Mouse (Mus musculus) CH12.LX (cell line): ENCODE data around the gene Gsta2. TPM values are rescaled to one million over a fixed set of nuclear protein-coding genes. Genes with fewer than 3 reads are reported as not detected.
A peak's percentile ranks its signal among the peaks of the same experiment; 100 is the strongest.
"Not testable (repeated sequence)": the region's sequence is repeated elsewhere in the genome, so short reads cannot be mapped to it uniquely, and the experiment has no call there.

Source experiments
- DNase-seq: peaks from one replicate; pipeline ENCODE4 v3.0.0-alpha.2; 2013; ENCODE audit errors: extremely low read depth
- H3K27ac ChIP-seq: 2 replicates; pipeline ENCODE4 v1.5.1; 2012; ENCODE audit warnings: low read depth, mild to moderate bottlenecking, control low read depth, moderate library complexity; ENCODE audit not compliant: insufficient read depth
- H3K27me3 ChIP-seq: replicated peaks from 2 replicates; pipeline ENCODE3; 2012; ENCODE audit warnings: inconsistent platforms
- H3K36me3 ChIP-seq, 2 experiments: replicated peaks in 1 of 2; 2 replicates each; pipeline versions ENCODE3 to v1.6.1; 2012; ENCODE audit warnings: inconsistent platforms in 1 of 2, low read length in 1 of 2, mild to moderate bottlenecking in 1 of 2, mixed read lengths in 1 of 2, moderate library complexity in 1 of 2; ENCODE audit not compliant: control insufficient read depth in 1 of 2, insufficient read depth in 1 of 2
- H3K4me1 ChIP-seq, 2 experiments: 2 replicates each; pipeline ENCODE4 v1.6.1; 2012; ENCODE audit warnings: inconsistent platforms in 1 of 2, moderate library complexity in 1 of 2; ENCODE audit not compliant: insufficient read depth in 2 of 2, control insufficient read depth in 1 of 2
- H3K4me2 ChIP-seq: 2 replicates; pipeline ENCODE4 v1.6.1; 2012; ENCODE audit warnings: low read depth, mild to moderate bottlenecking, control low read depth; ENCODE audit not compliant: poor library complexity, insufficient read depth, severe bottlenecking
- H3K4me3 ChIP-seq, 3 experiments: fragments of 150-350 bp in 1 of 3; sonication (generic) in 1 of 3; replicated peaks in 1 of 3; 2 replicates each; pipeline versions ENCODE3 to v1.5.1; 2011 to 2012; ENCODE audit warnings: low read depth in 2 of 3, low read length in 2 of 3, mild to moderate bottlenecking in 2 of 3, moderate library complexity in 2 of 3, control low read depth in 1 of 3, improper control_type of control experiment in 1 of 3, inconsistent platforms in 1 of 3, mixed read lengths in 1 of 3; ENCODE audit not compliant: poor library complexity in 1 of 3
- H3K79me2 ChIP-seq: replicated peaks from 2 replicates; pipeline ENCODE4 v1.6.1; 2012; ENCODE audit warnings: mild to moderate bottlenecking, moderate library complexity; ENCODE audit not compliant: control insufficient read depth, poor library complexity, insufficient read depth, severe bottlenecking; ENCODE audit errors: extremely low read depth
- H3K9ac ChIP-seq: 2 replicates; pipeline ENCODE4 v1.6.1; 2012; ENCODE audit warnings: low read depth, mild to moderate bottlenecking, control low read depth, moderate library complexity; ENCODE audit not compliant: insufficient read depth
- H3K9me3 ChIP-seq: replicated peaks from 2 replicates; pipeline ENCODE3; 2012; ENCODE audit warnings: low read length, inconsistent platforms, mixed read lengths
- CTCF ChIP-seq, 2 experiments: IDR thresholded peaks in 1 of 2; conservative IDR thresholded peaks in 1 of 2; 2 replicates each; pipeline ENCODE4 v1.5.1; 2011 to 2012; ENCODE audit warnings: low read depth in 2 of 2, low read length in 2 of 2, improper control_type of control experiment in 1 of 2, inconsistent platforms in 1 of 2, mild to moderate bottlenecking in 1 of 2, moderate library complexity in 1 of 2
- ELF1 ChIP-seq: IDR thresholded peaks from 2 replicates; pipeline ENCODE4 v1.6.1; 2014; ENCODE audit warnings: low read depth, mild to moderate bottlenecking, inconsistent platforms, low read length, improper control_type of control experiment
- TCF12 ChIP-seq: IDR thresholded peaks from 2 replicates; pipeline ENCODE4 v1.6.1; 2014; ENCODE audit warnings: low read depth, mild to moderate bottlenecking, inconsistent platforms, low read length, improper control_type of control experiment
- dilution Hi-C: fragments of 300-500 bp; cut with MboI; formaldehyde crosslinking; loops from 2 replicates; pipeline ENCODE4 v1.14.3; 2020; ENCODE audit warnings: low sequenced_read_pairs; ENCODE audit not compliant: extremely low pct_unique_long_range_greater_than_20kb, extremely low pct_ligation_motif_present
- in situ Hi-C: fragments of 300-500 bp; cut with MboI; formaldehyde crosslinking; loops from 3 replicates; pipeline ENCODE4 v1.14.3; 2019; ENCODE audit warnings: low sequenced_read_pairs, low pct_ligation_motif_present, low pct_unique_long_range_greater_than_20kb, mixed read lengths
- polyA plus RNA-seq: library from polyadenylated mRNA; unstranded; fragments of >175 nt; gene quantifications from 2 replicates; pipeline ENCODE4 v1.2.1, GENCODE M21; 2012; ENCODE audit warnings: low read depth; ENCODE audit not compliant: insufficient read length
- total RNA-seq, 2 experiments: library from RNA; depleted of rRNA; stranded (reverse); fragments of 300-350 nt in 1 of 2; fragments of >200 nt in 1 of 2; gene quantifications; 2 replicates each; pipeline ENCODE4 v1.2.3; 2012 to 2014

Gsta2 gene
- total and polyA plus RNA-seq, 3 experiments, result not detected

DNA sequence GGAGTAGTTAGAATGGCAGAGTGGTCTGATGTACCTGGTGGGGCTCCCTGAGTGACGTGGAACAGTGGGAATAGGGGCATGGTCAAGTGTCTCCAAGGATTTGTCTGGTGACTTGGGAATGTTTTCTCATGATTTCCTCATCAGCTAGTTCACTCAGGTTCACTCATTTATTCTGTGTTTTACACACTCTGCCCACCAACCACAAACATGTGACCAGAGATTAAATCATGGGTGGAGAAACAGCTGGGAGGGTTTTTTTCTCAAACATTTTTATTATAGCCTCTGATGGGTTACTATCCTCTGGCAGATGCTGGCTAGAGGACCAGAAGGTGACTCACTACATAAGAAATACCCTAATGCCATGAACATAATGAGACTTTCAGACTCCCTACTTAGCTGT is 57.4 kb downstream of the Gsta2 start (continued):
- TF ChIP-seq TCF12, result no peak
- no peak for TF ChIP-seq ELF1

- not testable (repeated sequence) for H3K27me3 ChIP-seq
- TF ChIP-seq CTCF (conservative IDR thresholded peaks at IDR 0.05 in 1 of 2, IDR thresholded peaks at IDR 0.05 in 1 of 2; ENCODE audit: low read depth in 2 of 2, low read length in 2 of 2), result peak; percentile 67 to 71
- TF ChIP-seq, all 38 proteins: peak for 1; not testable (repeated sequence) for 37
- H3K79me2 ChIP-seq, H3K27ac ChIP-seq, H3K4me3 ChIP-seq, H3K36me3 ChIP-seq, H3K9me3 ChIP-seq, H3K9ac ChIP-seq, in situ Hi-C loops, dilution Hi-C loops, H3K4me1 ChIP-seq: not testable (repeated sequence)
- peak overlapping the region; percentile 44; the same call in 1 of the 2 replicates for H3K4me2 ChIP-seq
- DNase-seq, result peak; percentile 45
These were observed 59.5 kb downstream of the Gsta2 start for GRCm38 (mm10) chr9:78296089-78296488.

GRCm38 (mm10) chr9:78294781-78295180 is 60.8 kb downstream of the Gsta2 start:
- H3K9ac ChIP-seq, H3K4me2 ChIP-seq, H3K4me1 ChIP-seq, H3K4me3 ChIP-seq, H3K79me2 ChIP-seq, H3K9me3 ChIP-seq, H3K27me3 ChIP-seq, H3K27ac ChIP-seq, DNase-seq, H3K36me3 ChIP-seq, dilution Hi-C loops, in situ Hi-C loops: not testable (repeated sequence)

GRCm38 (mm10) chr9:78293683-78294082 is 61.9 kb downstream of the Gsta2 start:
- H3K4me3 ChIP-seq, H3K27ac ChIP-seq, H3K9ac ChIP-seq, DNase-seq, H3K79me2 ChIP-seq, H3K4me2 ChIP-seq, in situ Hi-C loops, dilution Hi-C loops, H3K27me3 ChIP-seq, H3K9me3 ChIP-seq, H3K36me3 ChIP-seq, H3K4me1 ChIP-seq: not testable (repeated sequence)

- H3K4me1 ChIP-seq, DNase-seq, H3K4me3 ChIP-seq, in situ Hi-C loops, H3K36me3 ChIP-seq, H3K4me2 ChIP-seq, H3K27ac ChIP-seq, H3K27me3 ChIP-seq, H3K9ac ChIP-seq, dilution Hi-C loops, H3K9me3 ChIP-seq, H3K79me2 ChIP-seq: not testable (repeated sequence)
These were observed 63.1 kb downstream of the Gsta2 start for GRCm38 (mm10) chr9:78292462-78292861.

DNA sequence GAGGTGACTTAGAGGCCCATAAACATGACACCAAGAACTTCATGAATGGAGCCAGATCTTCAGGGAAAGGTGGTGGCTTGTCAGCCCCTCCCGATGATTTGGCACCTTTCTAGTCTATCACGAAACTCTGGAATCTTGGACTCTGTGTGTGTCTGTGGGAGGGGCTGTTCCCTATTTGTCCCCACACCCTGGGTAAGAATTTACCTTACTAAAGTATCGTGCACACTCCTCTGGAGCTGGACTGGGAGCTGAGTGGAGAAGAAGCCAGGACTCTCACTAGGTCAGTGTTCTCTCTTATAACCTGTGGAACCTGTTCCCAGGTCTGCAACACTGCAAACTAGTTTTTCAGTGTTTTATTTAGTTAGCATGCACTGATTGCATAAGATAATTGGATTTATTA is 65.9 kb downstream of the Gsta2 start, which contains the start of gene Gm10639:
Gm10639 (plus strand) TSS at position 201 of the 400 bp plus-strand sequence.
- dilution Hi-C loops, in situ Hi-C loops: not testable (repeated sequence)

GRCm38 (mm10) chr9:78289063-78289462 is 66.5 kb downstream of the Gsta2 start:
- H3K79me2 ChIP-seq, H3K27me3 ChIP-seq, H3K4me1 ChIP-seq, H3K9ac ChIP-seq, H3K36me3 ChIP-seq, H3K9me3 ChIP-seq, H3K4me2 ChIP-seq, in situ Hi-C loops, H3K27ac ChIP-seq, DNase-seq, dilution Hi-C loops, H3K4me3 ChIP-seq: not testable (repeated sequence)

More for the DNA sequence above, 65.9 kb downstream of the Gsta2 start, which contains the start of gene Gm10639:
- not testable (repeated sequence) for H3K79me2 ChIP-seq, DNase-seq, H3K4me3 ChIP-seq, H3K4me1 ChIP-seq, H3K9me3 ChIP-seq, H3K36me3 ChIP-seq, H3K4me2 ChIP-seq, H3K27ac ChIP-seq, H3K9ac ChIP-seq, H3K27me3 ChIP-seq
